Mouse (Mus musculus) cerebellum, adult 2 months (tissue): ENCODE measurements around the gene Tbc1d1.

Source experiments
- CTCF ChIP-seq: fragments of 200-500 bp; IDR thresholded peaks from 2 replicates; pipeline ENCODE4 v1.5.1; 2011; ENCODE audit warnings: low read depth, mild to moderate bottlenecking, control low read depth, low read length, moderate library complexity, borderline replicate concordance; ENCODE audit not compliant: insufficient read depth
- POLR2A ChIP-seq: fragments of 200-500 bp; IDR thresholded peaks from 2 replicates; pipeline ENCODE4 v1.6.1; 2011; ENCODE audit warnings: low read length, control low read depth, borderline replicate concordance; ENCODE audit not compliant: insufficient read depth

- TF ChIP-seq POLR2A (no peak), CTCF (no peak)
Measured at GRCm38 (mm10) chr5:64323286-64323685, 167.2 kb downstream of the Tbc1d1 start.
